Mouse (Mus musculus) R1 (cell line): ENCODE results near the gene Acan.

ENCODE experiments used
- DNase-seq: peaks from one replicate; pipeline ENCODE4 v3.0.0-alpha.2; 2018; ENCODE audit warnings: low read depth, low spot score

The Acan gene

GRCm38 (mm10) chr7:79053383-79053889, at the start of gene Acan:
Gene Acan, plus strand, starts transcription at chr7:79053483.
- DNase-seq = peak; percentile 45

DNA sequence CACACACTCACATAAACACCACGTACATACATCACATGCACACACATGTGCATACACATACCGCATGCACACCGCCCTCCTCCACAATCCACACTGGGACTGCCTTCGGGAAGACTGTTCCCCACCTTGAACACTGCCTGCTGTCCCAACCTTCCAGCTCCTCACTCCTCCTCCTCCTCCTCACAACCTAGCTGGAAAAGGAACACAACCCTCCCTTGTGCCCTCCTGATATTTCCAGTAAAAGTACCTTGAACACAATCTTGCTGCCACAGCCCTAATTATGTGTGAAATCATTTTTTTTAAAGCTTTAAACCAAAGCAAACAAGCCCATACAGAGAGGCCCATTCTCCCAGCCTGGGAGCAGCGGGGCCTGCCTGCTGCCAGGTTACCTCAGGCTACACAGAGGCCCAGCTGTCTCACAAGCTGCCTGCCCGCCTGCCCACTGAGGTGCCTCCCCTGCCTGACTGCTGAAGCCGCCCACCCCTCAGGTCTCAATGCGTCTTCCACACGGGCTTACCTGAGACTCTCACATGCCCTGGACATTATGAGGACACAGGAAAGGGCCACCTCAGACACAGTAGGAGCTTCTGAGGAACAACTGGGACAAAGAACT, 31.9 kb upstream of the Acan start:
- no peak for DNase-seq

DNA sequence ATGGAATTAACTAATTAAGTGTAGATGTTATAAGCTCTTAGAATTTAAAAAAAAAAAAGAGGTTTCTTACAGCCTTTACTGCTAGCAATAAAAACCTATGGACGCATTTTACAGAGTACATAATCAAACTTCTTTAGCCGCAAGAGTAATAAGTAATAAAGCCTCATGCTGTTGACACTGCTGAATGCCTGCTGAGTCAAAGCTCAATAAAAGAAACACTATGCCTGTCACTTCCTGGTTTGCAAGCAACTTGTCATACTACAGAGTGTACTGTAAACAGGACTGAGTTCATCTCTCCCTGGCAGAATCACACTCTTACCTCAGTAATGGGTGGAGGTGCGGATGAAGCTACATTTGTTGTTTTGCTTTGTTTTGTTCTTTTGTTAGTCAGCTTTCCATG, 24.1 kb upstream of the Acan start:
- no peak for DNase-seq

- no peak for DNase-seq
Observed at GRCm38 (mm10) chr7:79033745-79034144, 19.5 kb upstream of the Acan start.

- no peak for DNase-seq
Observed at GRCm38 (mm10) chr7:79034521-79034920, 18.8 kb upstream of the Acan start.

- DNase-seq = no peak
Observed at GRCm38 (mm10) chr7:79052081-79052480, 1.2 kb upstream of the Acan start.

- DNase-seq = peak; percentile 58
Observed at GRCm38 (mm10) chr7:79052521-79053382, 531 bp upstream of the Acan start.

- no peak for DNase-seq
Observed at GRCm38 (mm10) chr7:79054111-79054510, 828 bp downstream of the Acan start.

DNA sequence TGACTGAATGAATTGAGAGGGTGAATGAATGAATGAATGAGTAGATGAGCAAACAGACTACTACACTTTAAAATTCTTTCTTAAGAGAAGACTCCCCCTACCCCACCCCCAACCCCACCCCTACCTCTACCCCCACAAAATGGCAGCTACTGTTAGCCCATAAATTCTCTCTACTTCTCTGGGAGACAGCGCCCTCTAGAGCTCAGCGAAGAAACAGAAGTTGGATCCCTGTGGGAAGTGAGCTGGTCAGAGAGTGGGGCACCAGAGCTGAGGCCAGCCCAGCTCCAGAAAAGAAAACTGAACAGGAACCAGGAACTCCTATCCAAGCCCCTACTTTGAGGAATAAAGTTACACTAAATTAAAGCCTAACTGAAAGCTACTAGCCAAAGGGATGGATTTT, 5.3 kb downstream of the Acan start:
- DNase-seq = peak; percentile 45

GRCm38 (mm10) chr7:79067466-79067865, 14.2 kb downstream of the Acan start:
- no peak for DNase-seq

DNA sequence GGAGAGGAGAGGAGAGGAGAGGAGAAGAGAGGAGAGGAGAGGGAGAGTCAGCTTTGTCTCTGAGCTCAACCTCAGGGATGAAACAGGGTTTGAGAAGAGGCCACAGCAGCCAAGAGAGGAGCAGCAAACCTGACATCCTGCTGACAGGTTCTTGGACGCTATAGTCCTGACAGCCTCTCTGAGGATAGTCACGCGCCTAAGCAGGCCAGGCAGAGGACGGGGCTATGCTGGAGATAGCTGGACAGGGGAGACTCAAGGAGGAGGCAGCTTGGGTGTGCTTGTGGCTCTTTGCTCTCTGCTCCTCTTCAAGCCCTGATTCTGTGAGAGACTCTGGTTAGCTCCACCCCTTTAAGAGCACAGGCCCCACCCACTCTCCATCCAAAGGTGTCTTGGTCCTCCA, 14.9 kb downstream of the Acan start:
- peak; percentile 19 for DNase-seq

GRCm38 (mm10) chr7:79079212-79079611, 25.9 kb downstream of the Acan start:
- DNase-seq = no peak

DNA sequence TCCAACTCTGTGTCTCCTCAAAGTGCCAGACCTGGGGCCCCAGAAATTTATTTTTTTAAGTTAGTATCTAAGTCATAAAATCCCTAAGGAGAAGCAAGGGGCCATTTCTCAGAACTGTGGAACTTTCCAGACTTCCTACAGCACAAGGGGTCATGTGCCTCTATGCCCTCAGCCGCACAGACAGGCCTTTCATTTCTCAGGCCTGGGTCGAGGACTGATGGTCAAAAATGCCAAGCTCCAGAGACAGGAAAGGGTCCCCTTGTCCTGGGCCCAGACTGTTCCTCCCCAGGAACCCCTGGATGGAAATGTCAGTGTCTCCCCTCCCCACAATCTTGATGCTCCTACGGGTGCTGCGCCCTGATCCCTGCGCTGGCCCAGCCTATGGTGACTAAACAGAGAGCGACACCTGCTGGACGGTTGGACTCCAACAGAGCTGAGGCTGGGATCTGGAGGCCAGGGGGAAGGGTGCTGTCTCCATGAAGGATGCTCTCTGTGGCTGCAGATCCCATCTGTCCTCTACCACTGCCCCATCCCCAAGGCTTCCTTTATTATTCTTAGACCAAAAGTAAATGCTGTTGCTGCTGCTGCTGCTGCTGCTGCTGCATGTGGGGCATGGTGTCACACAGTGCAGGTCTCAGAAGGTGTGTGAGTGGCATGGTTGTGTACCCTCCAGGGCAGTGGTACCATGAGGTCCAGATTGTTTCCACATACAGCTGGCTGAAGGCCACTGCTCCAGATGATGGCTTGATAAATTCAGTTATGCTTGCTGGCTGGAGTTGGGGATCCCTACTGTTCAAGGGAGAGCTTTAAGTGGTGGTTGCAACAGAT, 27.5 kb downstream of the Acan start:
- peak; percentile 57 for DNase-seq

GRCm38 (mm10) chr7:79089111-79089510, 35.8 kb downstream of the Acan start:
- DNase-seq = peak; percentile 78

GRCm38 (mm10) chr7:79096492-79096891, 43.2 kb downstream of the Acan start:
- DNase-seq = no peak

- no peak for DNase-seq
Observed at GRCm38 (mm10) chr7:79113848-79114247, 60.6 kb downstream of the Acan start.

DNA sequence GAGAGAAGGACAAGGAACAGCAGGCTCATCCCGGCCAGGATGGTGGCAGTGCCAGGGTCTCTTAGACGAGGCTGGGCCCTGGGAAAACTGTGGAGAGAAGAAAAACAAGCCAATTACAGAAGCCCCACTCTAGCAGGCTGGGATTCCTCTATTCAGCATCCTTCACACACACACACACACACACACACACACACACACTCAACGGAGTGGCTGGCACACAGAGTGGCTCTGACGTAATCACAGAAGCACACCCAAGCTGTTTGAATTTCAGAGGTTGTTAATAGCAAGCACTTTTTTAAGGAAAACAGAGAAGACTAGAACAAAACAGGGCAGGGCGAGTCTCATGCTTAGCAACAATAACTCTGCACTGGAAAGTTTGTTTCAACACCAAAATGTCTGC, 70.2 kb downstream of the Acan start:
- DNase-seq = no peak

GRCm38 (mm10) chr7:79129883-79130282, 76.6 kb downstream of the Acan start:
- DNase-seq = peak; percentile 52

- DNase-seq = no peak
Observed at GRCm38 (mm10) chr7:79130385-79130784, 77.1 kb downstream of the Acan start.

GRCm38 (mm10) chr7:79130843-79131444, 77.7 kb downstream of the Acan start, which contains the start of gene Hapln3:
Gene Hapln3, minus strand, starts transcription at chr7:79131018.
- no peak for DNase-seq

- no peak for DNase-seq
Observed at GRCm38 (mm10) chr7:79133391-79133790, 80.1 kb downstream of the Acan start.
